Mouse (Mus musculus): ENCODE data around the gene Vmn1r47. TPM values are rescaled to one million over a fixed set of nuclear protein-coding genes. Genes with fewer than 3 reads are reported as not detected.
"Not testable (repeated sequence)": the region's sequence is repeated elsewhere in the genome, so short reads cannot be mapped to it uniquely, and the experiment has no call there.

The Vmn1r47 gene
- polyA plus RNA-seq (2021) = not detected

DNA sequence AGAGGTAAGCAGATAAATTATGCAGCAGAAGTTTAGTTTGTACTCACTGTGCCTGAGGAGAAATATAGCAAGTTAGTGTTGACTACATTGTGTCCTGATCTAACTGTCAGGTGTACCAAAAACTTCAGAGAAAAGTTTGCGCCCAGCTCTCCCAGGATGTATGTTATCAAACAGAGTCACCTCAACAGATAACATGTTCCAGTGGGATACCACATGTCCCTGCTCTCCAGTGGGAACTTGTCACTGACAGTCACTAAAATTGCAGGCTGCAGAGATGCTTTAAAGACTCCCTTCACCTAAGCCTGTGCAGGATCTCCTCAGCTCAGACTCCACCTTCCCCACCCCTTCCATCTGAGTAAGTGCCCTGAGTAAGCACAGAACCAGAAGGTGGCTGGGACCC is at the start of gene Vmn1r47:
Gene Vmn1r47 (plus strand): TSS at position 301 of the 400 bp plus-strand sequence.
- POLR2A ChIA-PET; DNase-seq (ENCODE audit: low read depth, low spot score); CTCF ChIA-PET; ATAC-seq; in situ Hi-C loops (cut with MboI; ENCODE audit: low pct_unique_long_range_greater_than_20kb); H3K27me3 ChIP-seq: not testable (repeated sequence)

DNA sequence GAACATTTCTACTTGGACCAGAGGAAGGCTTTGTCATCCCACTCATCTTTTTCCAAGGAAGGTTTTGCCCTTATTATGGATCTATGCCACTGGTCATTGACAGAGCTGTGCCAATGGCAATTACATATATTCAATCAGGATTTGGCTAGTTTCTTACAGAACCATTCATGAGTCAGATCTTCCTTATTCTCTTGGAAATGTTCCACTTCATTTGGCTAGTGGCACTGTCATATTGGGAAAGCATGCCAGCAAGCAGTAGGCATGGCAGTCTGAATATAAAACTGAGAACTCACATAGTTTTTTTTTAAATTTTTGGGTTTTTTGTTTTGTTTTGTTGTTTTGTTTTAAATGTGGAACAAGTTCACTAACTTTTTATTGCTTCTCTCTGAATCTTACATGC is 49.6 kb upstream of the Vmn1r47 start:
- in situ Hi-C loops (cut with MboI; ENCODE audit: low pct_unique_long_range_greater_than_20kb) = no loop called here
- no peak for TF ChIP-seq CTCF (IDR thresholded peaks at IDR 0.05)
- no peak for ATAC-seq
- H3K27me3 ChIP-seq = no peaks in the 10 kb centered on the region
- DNase-seq (ENCODE audit: low read depth, low spot score) = no peak
- CTCF ChIA-PET = no interaction called here
- POLR2A ChIA-PET = no interaction called here

DNA sequence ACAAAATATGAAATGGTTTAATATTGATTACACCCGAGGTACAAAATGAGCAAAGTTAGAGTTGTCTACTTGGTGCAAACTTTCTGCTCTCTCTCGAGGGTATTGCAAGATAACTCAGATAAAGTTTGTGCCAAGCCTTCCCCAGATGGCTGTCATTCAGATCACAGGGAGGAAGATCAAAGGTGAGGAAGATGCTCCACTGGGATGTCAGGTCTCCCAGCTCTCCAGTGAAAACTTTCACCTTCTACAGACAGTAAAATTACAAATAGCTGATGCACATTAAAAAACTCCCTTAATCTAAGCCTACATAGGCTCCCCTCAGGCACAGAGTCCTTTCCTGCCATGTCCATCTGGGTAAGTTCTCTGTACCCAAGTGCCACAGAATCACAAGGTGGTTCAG is 46.9 kb upstream of the Vmn1r47 start, which contains the start of gene Vmn1r46:
Gene Vmn1r46 (plus strand): TSS at position 301 of the 400 bp plus-strand sequence.
- DNase-seq (ENCODE audit: low read depth, low spot score) = no peak
- TF ChIP-seq CTCF (IDR thresholded peaks at IDR 0.05) = no peak
- CTCF ChIA-PET = no interaction called here
- ATAC-seq = no peak
- H3K27me3 ChIP-seq = no peaks in the 10 kb centered on the region
- in situ Hi-C loops (cut with MboI; ENCODE audit: low pct_unique_long_range_greater_than_20kb) = no loop called here
- POLR2A ChIA-PET = no interaction called here

DNA sequence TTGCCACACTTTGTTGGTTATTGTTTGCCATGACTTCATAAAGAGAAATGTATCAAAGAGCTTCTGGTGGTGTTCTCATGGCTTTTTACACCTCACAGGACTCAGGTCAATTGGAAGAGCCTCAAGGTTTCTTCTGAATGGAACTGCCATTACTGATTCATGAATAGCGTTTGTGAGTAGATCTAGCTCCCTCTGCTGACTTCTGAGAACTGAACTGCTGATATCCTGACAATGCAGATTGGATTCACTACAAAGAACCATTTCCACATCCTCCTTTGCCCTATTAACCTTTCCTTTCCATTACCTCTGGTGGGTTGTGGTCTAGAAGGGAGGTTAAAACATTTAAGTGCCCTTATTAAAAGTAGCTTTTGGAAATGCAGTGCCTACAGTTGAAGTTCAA is 30.0 kb upstream of the Vmn1r47 start:
- ChIA-PET POLR2A (no interaction called here), CTCF (interaction anchor here (0.9 to 1.2 kb wide), 2 partner anchors 11 to 12 kb away, joined by 3 read pairs; no protein-coding TSS in a partner anchor)
- DNase-seq (ENCODE audit: low read depth, low spot score) (no peak), ATAC-seq (no peak)
- in situ Hi-C loops (cut with MboI; ENCODE audit: low pct_unique_long_range_greater_than_20kb) = loop anchor here (10.0 kb wide), 1 partner anchor 301 kb away; no protein-coding TSS in a partner anchor
- peak; percentile 51 for TF ChIP-seq CTCF (IDR thresholded peaks at IDR 0.05)
- H3K27me3 ChIP-seq = no peaks in the 10 kb centered on the region

DNA sequence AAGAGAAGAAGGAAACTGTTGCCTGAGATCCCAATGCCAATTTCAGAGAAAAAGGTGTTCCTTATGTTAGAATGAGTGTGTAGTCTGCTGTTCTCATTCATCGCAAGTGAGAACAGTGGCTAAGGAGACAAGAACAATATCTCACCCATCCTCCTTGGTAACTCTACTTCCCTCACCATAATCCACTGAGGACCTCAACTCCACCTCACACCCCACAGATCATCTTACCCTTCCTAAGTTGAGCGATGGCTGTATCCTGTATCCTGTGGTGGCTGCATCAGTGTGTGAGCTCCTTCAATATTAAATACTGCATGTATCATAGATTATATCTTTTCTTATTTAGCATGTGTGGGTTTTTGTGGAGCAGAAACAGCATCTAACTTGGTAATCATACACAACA is 20.8 kb downstream of the Vmn1r47 start, which contains the start of gene Vmn1r48:
Gene Vmn1r48 (minus strand): TSS at position 101 of the 400 bp plus-strand sequence.
- POLR2A ChIA-PET; DNase-seq (ENCODE audit: low read depth, low spot score); CTCF ChIA-PET; ATAC-seq; H3K27me3 ChIP-seq; in situ Hi-C loops (cut with MboI; ENCODE audit: low pct_unique_long_range_greater_than_20kb): not testable (repeated sequence)

Other genes with a start within 250 kb of the Vmn1r47 start
- 0.10 TPM for gene Vmn1r42, start 139.7 kb upstream of the Vmn1r47 start, polyA plus RNA-seq (2021)
- gene Vmn1r43, start 139.7 kb upstream of the Vmn1r47 start, polyA plus RNA-seq (2021) = 0.13 TPM
- not detected for gene Vmn1r44, start 132.5 kb upstream of the Vmn1r47 start, polyA plus RNA-seq (2021)
- gene Vmn1r45, start 75.5 kb upstream of the Vmn1r47 start, polyA plus RNA-seq (2021) = not detected
- gene Vmn1r46, start 46.8 kb upstream of the Vmn1r47 start, polyA plus RNA-seq (2021) = 0.01 TPM
- not detected for gene Vmn1r48, start 20.7 kb downstream of the Vmn1r47 start, polyA plus RNA-seq (2021)
- not detected for gene Vmn1r49, start 62.4 kb downstream of the Vmn1r47 start, polyA plus RNA-seq (2021)
- not detected for gene Vmn1r50, start 85.3 kb downstream of the Vmn1r47 start, polyA plus RNA-seq (2021)
- gene Vmn1r51, start 106.4 kb downstream of the Vmn1r47 start, polyA plus RNA-seq (2021) = not detected
- not detected for gene Vmn1r52, start 158.7 kb downstream of the Vmn1r47 start, polyA plus RNA-seq (2021)
- gene V1ra8, start 186.6 kb downstream of the Vmn1r47 start, polyA plus RNA-seq (2021) = not detected
- not detected for gene Vmn1r53, start 208.3 kb downstream of the Vmn1r47 start, polyA plus RNA-seq (2021)
- not detected for gene Vmn1r54, start 230.2 kb downstream of the Vmn1r47 start, polyA plus RNA-seq (2021)